Comparison of ENCODE assay signal across 8 mouse cellular contexts in the genomic region with DNA sequence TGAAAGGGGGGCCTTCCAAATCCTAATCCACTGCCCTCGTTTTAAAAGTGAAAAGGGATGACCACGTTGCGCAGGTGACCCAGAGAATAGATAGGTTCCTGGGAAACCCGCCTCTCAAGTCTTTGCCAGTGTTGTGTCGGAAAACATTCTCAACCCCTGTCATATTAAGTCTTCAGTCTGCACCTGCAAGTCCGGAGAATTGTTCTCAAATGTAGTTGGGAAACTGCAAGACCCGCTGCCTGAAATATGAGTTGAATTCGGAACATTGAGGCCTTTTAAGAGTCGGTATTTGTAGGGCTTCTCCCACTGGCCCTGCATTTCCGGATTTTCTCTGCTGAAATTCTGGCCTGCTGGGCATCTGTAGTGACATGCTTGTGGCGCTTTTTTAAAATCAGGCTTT. TPM values are rescaled to one million over a fixed set of nuclear protein-coding genes. Genes with fewer than 3 reads are reported as not detected.
DNase-seq lines count a peak whose midpoint lies in the region; ATAC-seq and TF ChIP-seq lines count a peak whose summit lies in the region.

No protein-coding gene starts in this region.

- ATAC-seq in forebrain, embryonic 12.5 days (ENCODE audit: low FRiP score): no peak
- ATAC-seq in lung, embryonic 16.5 days (ENCODE audit: low read depth): no peak

- DNase-seq in ovary, postnatal 10 days (ENCODE audit: low spot score): peak; percentile 46
- DNase-seq in ovary, adult 18-20 months (ENCODE audit: low spot score): no peak
- DNase-seq in kidney, postnatal 10 days: peak; percentile 41
- DNase-seq in telencephalon, adult 2 months (ENCODE audit: low read depth, low spot score): peak; percentile 36
- no peak for DNase-seq in T-cell, adult 2 months (ENCODE audit: low spot score)

- H3K27me3 ChIP-seq in forebrain, embryonic 12.5 days: no peaks in the 10 kb centered on the region
- H3K27me3 ChIP-seq in lung, embryonic 16.5 days (ENCODE audit: control insufficient read depth, insufficient read depth, low read depth, low read length): no peaks in the 10 kb centered on the region

- WGBS in forebrain, embryonic 12.5 days: 4% methylated on average over 11 of the region's 11 CpGs
- WGBS in lung, embryonic 16.5 days: 3% methylated on average over 11 of the region's 11 CpGs

- H3K27ac ChIP-seq in bone marrow macrophage, adult 2 months (ENCODE audit: insufficient read depth, low read depth, low read length): peak overlapping the region; percentile 87
- peak overlapping the region; percentile 96 for H3K27ac ChIP-seq in forebrain, embryonic 12.5 days
- peak overlapping the region; percentile 95 for H3K27ac ChIP-seq in lung, embryonic 16.5 days (ENCODE audit: low read length)

- peaks cover 20% of the 10 kb centered on the region for H3K4me1 ChIP-seq in bone marrow macrophage, adult 2 months (ENCODE audit: control insufficient read depth, insufficient read depth, low read length)
- H3K4me1 ChIP-seq in forebrain, embryonic 12.5 days: peaks cover 18% of the 10 kb centered on the region
- H3K4me1 ChIP-seq in lung, embryonic 16.5 days (replicated peaks; ENCODE audit: control insufficient read depth, insufficient read depth, low read length): 0 out of 2 replicates have a peak, but pooled peaks cover 4% of the 10 kb centered on the region

- H3K9ac ChIP-seq in forebrain, embryonic 12.5 days: peak overlapping the region; percentile 77
- H3K9ac ChIP-seq in lung, embryonic 16.5 days (ENCODE audit: low read length): peak overlapping the region; percentile 81

- peaks cover 11% of the 10 kb centered on the region; the same call in 1 of the 2 replicates for H3K36me3 ChIP-seq in forebrain, embryonic 12.5 days (replicated peaks)
- peaks cover 4% of the 10 kb centered on the region; the same call in 1 of the 2 replicates for H3K36me3 ChIP-seq in lung, embryonic 16.5 days (ENCODE audit: control insufficient read depth, insufficient read depth, low read length)

- TF ChIP-seq CTCF in bone marrow macrophage, adult 2 months (IDR thresholded peaks at IDR 0.05; ENCODE audit: low read depth, low read length): no peak

- H3K9me3 ChIP-seq in forebrain, embryonic 12.5 days: no peaks in the 10 kb centered on the region
- H3K9me3 ChIP-seq in lung, embryonic 16.5 days (ENCODE audit: control insufficient read depth, low read length): no peaks in the 10 kb centered on the region

- peak overlapping the region; percentile 61 for H3K4me3 ChIP-seq in bone marrow macrophage, adult 2 months (ENCODE audit: insufficient read depth, low read length)
- H3K4me3 ChIP-seq in forebrain, embryonic 12.5 days (replicated peaks): peak overlapping the region; percentile 92
- H3K4me3 ChIP-seq in lung, embryonic 16.5 days (ENCODE audit: low read length): peak overlapping the region; percentile 98

- H3K4me2 ChIP-seq in forebrain, embryonic 12.5 days: peak overlapping the region; percentile 67
- peak overlapping the region; percentile 63 for H3K4me2 ChIP-seq in lung, embryonic 16.5 days (ENCODE audit: low read depth, low read length)

- TF ChIP-seq POLR2A in bone marrow macrophage, adult 2 months (IDR thresholded peaks at IDR 0.05; ENCODE audit: borderline replicate concordance, low read depth, low read length): no peak

RNA-seq across cellular contexts. Expression of a gene that starts 1.0 kb away (rescaled TPM):
- 20.1 and 26.7 TPM in 2 replicates for polyA plus RNA-seq in bone marrow macrophage, adult 2 months (2012; ENCODE audit: insufficient read depth, insufficient read length, missing spikeins)
- 34.3 and 35.2 TPM in 2 replicates for polyA plus RNA-seq in forebrain, embryonic 12.5 days (2016; fragmentation: Nextera tagmentation; extraction: Ambion mirVana)
- polyA plus RNA-seq in lung, embryonic 16.5 days (2015; fragmentation: Nextera tagmentation; extraction: Ambion mirVana): 19.8 and 24.9 TPM in 2 replicates

Comparison
In these comparisons a context has a peak if more than half of its experiments do, and no peak if none do; other contexts are left out.
1. DNase-seq: peak in ovary, postnatal 10 days (single experiment), kidney, postnatal 10 days (single experiment) and telencephalon, adult 2 months (single experiment); none in ovary, adult 18-20 months (single experiment) and T-cell, adult 2 months (single experiment).
2. Peak in every context shown above with its lines, with median percentiles within 50 percentile points of each other: H3K27ac ChIP-seq and H3K4me3 ChIP-seq.